Mouse (Mus musculus) midbrain, postnatal 0 days (tissue): Measurements from ENCODE around the gene Capn10. TPM values are rescaled to one million over a fixed set of nuclear protein-coding genes. Genes with fewer than 3 reads are reported as not detected.
"Not testable (repeated sequence)": the region's sequence is repeated elsewhere in the genome, so short reads cannot be mapped to it uniquely, and the experiment has no call there.

Source experiments
- ATAC-seq: fragments of 200-750 bp; cut with Nextera tagmentation; 2 replicates; pipeline ENCODE4 v1.8.0; 2017; ENCODE audit warnings: moderate number of reproducible peaks, mild to moderate bottlenecking, moderate TSS enrichment, moderate library complexity; ENCODE audit not compliant: low FRiP score
- DNase-seq: peaks from one replicate; pipeline ENCODE4 v3.0.0-alpha.2; 2015; ENCODE audit warnings: low spot score
- H3K27ac ChIP-seq: fragments of 300-500 bp; sonication (generic); 2 replicates; pipeline ENCODE4 v1.5.1; 2014; ENCODE audit warnings: low read depth, mild to moderate bottlenecking, low read length, mixed read lengths
- H3K27me3 ChIP-seq: fragments of 300-500 bp; sonication (generic); 2 replicates; pipeline ENCODE4 v1.6.1; 2014; ENCODE audit warnings: low read length, control low read depth, mixed read lengths; ENCODE audit not compliant: insufficient read depth
- H3K36me3 ChIP-seq: fragments of 300-500 bp; sonication (generic); 2 replicates; pipeline ENCODE4 v1.6.1; 2014; ENCODE audit warnings: low read length, control low read depth, mixed read lengths; ENCODE audit not compliant: insufficient read depth
- H3K4me1 ChIP-seq: fragments of 300-500 bp; sonication (generic); 2 replicates; pipeline ENCODE4 v1.6.1; 2014; ENCODE audit warnings: mild to moderate bottlenecking, control low read depth, antibody characterized with exemption, low read length, mixed read lengths; ENCODE audit not compliant: insufficient read depth
- H3K4me2 ChIP-seq: fragments of 300-500 bp; sonication (generic); 2 replicates; pipeline ENCODE4 v1.6.1; 2014; ENCODE audit warnings: low read depth, mild to moderate bottlenecking, low read length, mixed read lengths; ENCODE audit not compliant: poor library complexity, severe bottlenecking
- H3K4me3 ChIP-seq: fragments of 300-500 bp; sonication (generic); 2 replicates; pipeline ENCODE4 v1.5.1; 2014; ENCODE audit warnings: low read depth, mild to moderate bottlenecking, low read length, moderate library complexity
- H3K9ac ChIP-seq: fragments of 300-500 bp; sonication (generic); replicated peaks from 2 replicates; pipeline ENCODE4 v1.6.1; 2014; ENCODE audit warnings: mild to moderate bottlenecking, low read length, moderate library complexity, mixed read lengths; ENCODE audit not compliant: poor library complexity, severe bottlenecking
- H3K9me3 ChIP-seq: fragments of 300-500 bp; sonication (generic); 2 replicates; pipeline ENCODE4 v1.6.1; 2016; ENCODE audit warnings: low read length, control low read depth
- CTCF ChIP-seq: IDR thresholded peaks from 2 replicates; pipeline ENCODE4 v1.5.1; 2016; ENCODE audit warnings: antibody characterized with exemption, mild to moderate bottlenecking
- WGBS: fragments of 180-500 bp; shearing (Covaris S2); extraction: QIAGEN DNeasy Blood & Tissue Kit; methylation state at CpG from one replicate; pipeline ENCODE4 v1.1.7; 2014; 5-methylcytosine and 5-hydroxymethylcytosine counted together
- polyA plus RNA-seq: library from polyadenylated mRNA; unstranded; fragments of >200 nt; fragmentation: Nextera tagmentation; extraction: Ambion mirVana; gene quantifications from 2 replicates; pipeline ENCODE4 v1.2.1, GENCODE M21; 2015
- total RNA-seq: library from RNA; depleted of rRNA; stranded (reverse); fragments of >200 nt; gene quantifications from 2 replicates; pipeline ENCODE4 v1.2.3, GENCODE M21; 2014

The Capn10 gene
- total and polyA plus RNA-seq, 2 experiments from 2014 or later: 52.8 to 84.7 TPM

DNA sequence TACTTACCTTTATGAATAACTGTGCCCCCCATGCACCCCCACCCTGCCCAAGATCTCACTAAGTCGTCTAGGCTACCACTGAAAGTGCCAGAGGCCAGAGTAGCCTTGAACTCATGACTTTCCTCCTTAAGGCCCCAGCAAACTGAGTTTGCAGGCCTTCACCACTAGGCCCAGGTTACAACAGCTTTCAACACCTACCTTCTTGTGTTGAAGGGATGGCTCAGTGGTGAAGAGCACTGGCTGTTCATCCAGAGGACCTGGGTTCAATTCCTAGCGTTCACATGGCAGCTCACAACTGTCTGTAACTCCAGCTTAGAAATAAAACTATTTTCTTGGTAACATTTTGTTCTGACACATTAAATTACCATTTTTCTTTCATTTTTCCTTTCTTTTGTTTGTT, 19.5 kb downstream of the Capn10 start:
- H3K27ac ChIP-seq: no peak overlapping the region
- H3K4me3 ChIP-seq: no peak overlapping the region
- no peak overlapping the region for H3K9ac ChIP-seq
- DNase-seq: no peak
- H3K4me2 ChIP-seq: no peak overlapping the region
- TF ChIP-seq CTCF: no peak
- no peaks in the 10 kb centered on the region for H3K9me3 ChIP-seq
- H3K36me3 ChIP-seq: peaks cover 10% of the 10 kb centered on the region; the same call in 1 of the 2 replicates
- no peaks in the 10 kb centered on the region for H3K4me1 ChIP-seq
- H3K27me3 ChIP-seq: no peaks in the 10 kb centered on the region
- 62% methylated on average over 2 of the region's 2 CpGs for WGBS
- no peak for ATAC-seq

GRCm38 (mm10) chr1:92956571-92957335, 22.6 kb downstream of the Capn10 start:
- not testable (repeated sequence) for H3K36me3 ChIP-seq, H3K4me3 ChIP-seq, H3K9ac ChIP-seq, H3K9me3 ChIP-seq, H3K4me1 ChIP-seq, DNase-seq, H3K27ac ChIP-seq, ATAC-seq, H3K4me2 ChIP-seq, H3K27me3 ChIP-seq
- TF ChIP-seq CTCF: peak; percentile 75
- 7% methylated on average over 11 of the region's 11 CpGs for whole genome bisulfite sequencing

- H3K4me3 ChIP-seq: no peak overlapping the region
- H3K27me3 ChIP-seq: no peaks in the 10 kb centered on the region
- H3K4me1 ChIP-seq: no peaks in the 10 kb centered on the region
- H3K36me3 ChIP-seq: no peaks in the 10 kb centered on the region
- no peak overlapping the region for H3K27ac ChIP-seq
- DNase-seq: no peak
- H3K9me3 ChIP-seq: no peaks in the 10 kb centered on the region
- 89% methylated on average over 1 of the region's 1 CpGs for WGBS
- no peak for TF ChIP-seq CTCF
- H3K9ac ChIP-seq: no peak overlapping the region
- H3K4me2 ChIP-seq: no peak overlapping the region
- ATAC-seq: no peak
Measured at GRCm38 (mm10) chr1:92958999-92959398, 24.8 kb downstream of the Capn10 start.

DNA sequence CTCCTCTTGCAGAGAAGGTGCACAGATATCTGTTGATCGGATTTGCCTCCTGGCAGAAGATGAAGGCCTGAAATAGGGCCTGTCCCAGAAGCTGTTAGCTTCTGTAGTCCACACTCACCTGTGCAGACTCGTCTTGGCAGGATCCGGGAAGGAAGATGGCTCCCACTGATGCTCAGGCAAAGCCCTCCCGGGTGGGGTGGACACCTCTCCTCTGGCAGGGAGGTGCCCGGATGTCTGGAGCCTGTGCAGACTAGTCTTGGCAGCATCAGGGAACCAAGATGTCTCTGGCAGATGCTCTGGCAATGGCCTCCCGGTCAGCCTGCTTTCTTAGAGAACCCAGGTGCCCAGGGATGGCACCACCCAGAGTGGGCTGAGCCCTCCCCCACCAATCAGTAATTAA, 36.6 kb downstream of the Capn10 start:
- H3K9me3 ChIP-seq, H3K4me1 ChIP-seq, DNase-seq, H3K4me2 ChIP-seq, H3K36me3 ChIP-seq, H3K9ac ChIP-seq, H3K4me3 ChIP-seq, H3K27me3 ChIP-seq, H3K27ac ChIP-seq, ATAC-seq: not testable (repeated sequence)
- WGBS: 91% methylated on average over 6 of the region's 6 CpGs

DNA sequence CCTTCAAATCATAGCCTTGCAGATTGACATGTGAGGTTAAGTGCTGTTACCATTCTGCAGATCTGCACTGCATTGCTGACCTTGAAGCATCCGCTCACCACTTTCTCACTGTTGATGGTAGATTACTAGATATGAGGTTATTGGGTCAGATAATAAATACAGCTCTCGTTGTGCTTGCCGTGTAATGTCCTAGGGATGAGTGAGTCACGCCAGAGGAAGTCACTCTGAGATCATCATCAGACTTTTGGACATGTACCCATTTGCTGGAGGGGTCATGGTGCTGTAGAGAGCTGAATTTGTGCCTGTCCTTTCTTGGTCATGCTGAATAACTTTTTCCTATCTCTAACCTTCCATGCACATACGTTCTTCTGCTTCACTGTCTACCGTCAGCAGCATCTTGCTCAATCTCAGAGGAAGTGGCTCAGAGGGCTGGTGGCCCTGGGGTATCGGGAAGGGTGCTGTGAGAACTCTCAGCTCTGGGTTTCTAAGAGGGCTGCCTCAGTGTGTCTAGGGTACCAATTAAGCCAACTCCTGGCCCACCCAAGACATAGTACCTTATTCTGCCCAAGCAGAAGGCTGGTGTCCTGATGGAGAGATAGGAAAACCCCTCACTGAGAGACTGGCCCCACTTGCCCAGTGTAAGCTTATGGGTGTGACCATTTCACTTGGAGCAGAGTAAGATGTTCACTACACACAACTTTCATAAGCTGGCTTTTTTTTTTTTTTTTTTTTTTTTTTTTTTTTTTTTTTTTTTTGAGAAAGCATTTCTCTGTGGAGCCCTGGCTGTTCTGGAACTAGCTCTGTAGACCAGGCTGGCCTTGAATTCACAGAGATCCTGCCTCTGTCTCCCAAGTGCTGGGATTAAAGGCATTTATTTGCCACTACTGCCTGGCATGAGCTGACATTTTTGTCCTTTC, 38.0 kb downstream of the Capn10 start:
- Histone ChIP-seq H3K4me2 (no peak overlapping the region), H3K4me1 (no peaks in the 10 kb centered on the region), H3K27ac (no peak overlapping the region), H3K9me3 (no peaks in the 10 kb centered on the region), H3K4me3 (no peak overlapping the region), H3K36me3 (no peaks in the 10 kb centered on the region), H3K9ac (no peak overlapping the region), H3K27me3 (no peaks in the 10 kb centered on the region)
- no peak for TF ChIP-seq CTCF
- 91% methylated on average over 7 of the region's 7 CpGs for WGBS
- DNase-seq (no peak), ATAC-seq (no peak)

DNA sequence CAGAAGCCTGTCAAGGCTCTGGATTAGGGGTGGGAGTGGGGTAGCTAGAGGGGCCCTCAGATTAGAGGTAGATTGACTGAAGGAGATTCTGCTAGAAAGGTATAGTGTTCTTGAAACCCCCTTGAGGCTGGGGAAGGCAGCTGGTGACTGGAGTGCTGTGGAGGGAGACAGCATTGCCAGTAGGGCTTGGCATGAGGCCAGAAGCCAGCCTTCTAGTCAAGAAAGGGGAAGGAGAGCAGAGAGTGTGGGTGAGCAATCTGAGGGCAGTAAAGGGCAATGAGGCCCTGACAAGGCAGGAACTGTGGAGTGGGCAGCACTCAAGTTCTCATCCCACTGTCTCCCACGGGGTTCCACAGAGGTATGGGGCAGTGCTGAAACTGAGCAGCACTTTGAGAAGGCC, 38.7 kb downstream of the Capn10 start:
- 64% methylated on average over 1 of the region's 1 CpGs for WGBS
- H3K36me3 ChIP-seq: no peaks in the 10 kb centered on the region
- peak; percentile 60 for DNase-seq
- no peak overlapping the region for H3K9ac ChIP-seq
- no peak for TF ChIP-seq CTCF
- H3K4me3 ChIP-seq: no peak overlapping the region
- no peaks in the 10 kb centered on the region for H3K27me3 ChIP-seq
- H3K9me3 ChIP-seq: no peaks in the 10 kb centered on the region
- no peaks in the 10 kb centered on the region for H3K4me1 ChIP-seq
- H3K4me2 ChIP-seq: no peak overlapping the region
- no peak for ATAC-seq
- H3K27ac ChIP-seq: no peak overlapping the region
